Mouse (Mus musculus) heart, embryonic 13.5 days (tissue): ENCODE results near the gene Gpa33. TPM values are rescaled to one million over a fixed set of nuclear protein-coding genes. Genes with fewer than 3 reads are reported as not detected.

ENCODE experiments used
- ATAC-seq: fragments of 200-750 bp; cut with Nextera tagmentation; 2 replicates; pipeline ENCODE4 v1.8.0; 2017; ENCODE audit warnings: moderate TSS enrichment; ENCODE audit not compliant: insufficient number of reproducible peaks, low FRiP score, low TSS enrichment; ENCODE audit errors: extremely low read depth
- H3K27ac ChIP-seq: fragments of 300-500 bp; sonication (generic); replicated peaks from 2 replicates; pipeline ENCODE4 v1.5.1; 2015; ENCODE audit warnings: moderate library complexity, mild to moderate bottlenecking, inconsistent platforms
- H3K27me3 ChIP-seq: fragments of 300-500 bp; sonication (generic); replicated peaks from 2 replicates; pipeline ENCODE4 v1.6.1; 2015; ENCODE audit warnings: mild to moderate bottlenecking, inconsistent platforms
- H3K36me3 ChIP-seq: fragments of 300-500 bp; sonication (generic); 2 replicates; pipeline ENCODE4 v1.6.1; 2015; ENCODE audit warnings: mild to moderate bottlenecking, inconsistent platforms
- H3K4me1 ChIP-seq: fragments of 300-500 bp; sonication (generic); 2 replicates; pipeline ENCODE4 v1.6.1; 2015; ENCODE audit warnings: inconsistent platforms
- H3K4me2 ChIP-seq: fragments of 300-500 bp; sonication (generic); 2 replicates; pipeline ENCODE4 v1.6.1; 2015; ENCODE audit warnings: inconsistent platforms, mild to moderate bottlenecking, moderate library complexity
- H3K4me3 ChIP-seq: fragments of 300-500 bp; sonication (generic); 2 replicates; pipeline ENCODE4 v1.5.1; 2015; ENCODE audit warnings: moderate library complexity, mild to moderate bottlenecking, inconsistent platforms
- H3K9ac ChIP-seq: fragments of 300-500 bp; sonication (generic); 2 replicates; pipeline ENCODE4 v1.6.1; 2015; ENCODE audit warnings: inconsistent platforms, mild to moderate bottlenecking, moderate library complexity
- H3K9me3 ChIP-seq: fragments of 300-500 bp; sonication (generic); 2 replicates; pipeline ENCODE4 v1.6.1; 2016; ENCODE audit warnings: inconsistent platforms
- WGBS: fragments of 180-500 bp; shearing (Covaris S2); methylation state at CpG from one replicate; pipeline ENCODE4 v1.1.7; 2015; ENCODE audit warnings: mixed read lengths; 5-methylcytosine and 5-hydroxymethylcytosine counted together
- polyA plus RNA-seq: library from polyadenylated mRNA; unstranded; fragments of >200 nt; fragmentation: Nextera tagmentation; extraction: Ambion mirVana; gene quantifications from 2 replicates; pipeline ENCODE4 v1.2.1, GENCODE M21; 2015

Gpa33 gene
- polyA plus RNA-seq, 1 experiment from 2014 or later: not detected

DNA sequence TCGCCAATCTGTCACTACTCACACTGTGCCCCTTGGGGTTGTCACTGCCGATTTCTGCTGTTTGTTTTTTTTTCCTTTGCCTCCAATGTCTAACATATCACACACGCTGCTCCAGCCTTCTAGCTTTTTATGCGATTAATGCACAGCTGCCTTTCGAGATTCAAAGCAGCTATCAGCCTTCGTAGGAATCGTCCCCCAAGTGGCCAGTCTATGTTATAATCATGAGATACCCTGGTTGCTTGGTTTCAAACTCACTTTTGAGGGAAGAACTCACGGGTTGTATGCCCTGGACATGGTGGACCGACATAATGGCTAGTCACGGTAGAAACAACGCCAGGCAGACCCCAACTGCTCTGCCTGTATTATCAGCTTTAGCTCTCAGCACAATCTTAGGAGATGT lies 21.3 kb downstream of the Gpa33 start:
- Histone ChIP-seq H3K36me3 (no peaks in the 10 kb centered on the region), H3K4me3 (no peak overlapping the region), H3K27me3 (peaks cover 20% of the 10 kb centered on the region), H3K9ac (no peak overlapping the region), H3K27ac (no peak overlapping the region), H3K9me3 (no peaks in the 10 kb centered on the region), H3K4me2 (no peak overlapping the region), H3K4me1 (peaks cover 6% of the 10 kb centered on the region)
- no peak for ATAC-seq
- WGBS: 56% methylated on average over 11 of the region's 11 CpGs

DNA sequence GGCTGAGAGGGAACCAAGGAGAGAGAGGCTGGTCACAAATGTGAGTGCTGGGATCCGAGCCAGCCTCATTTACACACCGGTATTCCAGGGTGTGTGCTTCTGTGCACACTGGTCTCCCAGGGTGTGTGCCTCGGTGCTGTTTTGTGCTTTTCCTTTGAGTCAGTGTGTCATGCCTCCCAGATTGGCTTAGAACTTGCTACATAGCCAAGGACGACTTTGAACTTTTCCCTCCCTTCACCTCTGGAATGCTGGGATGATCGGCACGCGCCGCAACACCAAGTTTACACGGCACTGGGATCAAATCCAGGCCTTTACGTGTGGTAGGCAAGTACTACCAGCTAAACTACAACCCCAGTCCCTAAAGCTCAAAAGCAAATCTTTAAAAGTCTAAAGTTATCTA lies 22.0 kb downstream of the Gpa33 start:
- 78% methylated on average over 10 of the region's 10 CpGs for WGBS

GRCm38 (mm10) chr1:166153351-166154120 lies 23.5 kb downstream of the Gpa33 start:
- WGBS: 12% methylated on average over 18 of the region's 18 CpGs
- Histone ChIP-seq H3K9ac (no peak overlapping the region), H3K4me3 (no peak overlapping the region), H3K4me2 (peak overlapping the region; percentile 66), H3K27me3 (peaks cover 40% of the 10 kb centered on the region), H3K36me3 (no peaks in the 10 kb centered on the region), H3K27ac (no peak overlapping the region), H3K4me1 (peaks cover 3% of the 10 kb centered on the region), H3K9me3 (no peaks in the 10 kb centered on the region)
- ATAC-seq: no peak

More for the DNA sequence above, 22.0 kb downstream of the Gpa33 start:
- no peak for ATAC-seq
- Histone ChIP-seq H3K27ac (no peak overlapping the region), H3K36me3 (no peaks in the 10 kb centered on the region), H3K27me3 (peaks cover 27% of the 10 kb centered on the region), H3K4me2 (no peak overlapping the region), H3K4me3 (no peak overlapping the region), H3K9me3 (no peaks in the 10 kb centered on the region), H3K4me1 (peaks cover 6% of the 10 kb centered on the region), H3K9ac (no peak overlapping the region)

DNA sequence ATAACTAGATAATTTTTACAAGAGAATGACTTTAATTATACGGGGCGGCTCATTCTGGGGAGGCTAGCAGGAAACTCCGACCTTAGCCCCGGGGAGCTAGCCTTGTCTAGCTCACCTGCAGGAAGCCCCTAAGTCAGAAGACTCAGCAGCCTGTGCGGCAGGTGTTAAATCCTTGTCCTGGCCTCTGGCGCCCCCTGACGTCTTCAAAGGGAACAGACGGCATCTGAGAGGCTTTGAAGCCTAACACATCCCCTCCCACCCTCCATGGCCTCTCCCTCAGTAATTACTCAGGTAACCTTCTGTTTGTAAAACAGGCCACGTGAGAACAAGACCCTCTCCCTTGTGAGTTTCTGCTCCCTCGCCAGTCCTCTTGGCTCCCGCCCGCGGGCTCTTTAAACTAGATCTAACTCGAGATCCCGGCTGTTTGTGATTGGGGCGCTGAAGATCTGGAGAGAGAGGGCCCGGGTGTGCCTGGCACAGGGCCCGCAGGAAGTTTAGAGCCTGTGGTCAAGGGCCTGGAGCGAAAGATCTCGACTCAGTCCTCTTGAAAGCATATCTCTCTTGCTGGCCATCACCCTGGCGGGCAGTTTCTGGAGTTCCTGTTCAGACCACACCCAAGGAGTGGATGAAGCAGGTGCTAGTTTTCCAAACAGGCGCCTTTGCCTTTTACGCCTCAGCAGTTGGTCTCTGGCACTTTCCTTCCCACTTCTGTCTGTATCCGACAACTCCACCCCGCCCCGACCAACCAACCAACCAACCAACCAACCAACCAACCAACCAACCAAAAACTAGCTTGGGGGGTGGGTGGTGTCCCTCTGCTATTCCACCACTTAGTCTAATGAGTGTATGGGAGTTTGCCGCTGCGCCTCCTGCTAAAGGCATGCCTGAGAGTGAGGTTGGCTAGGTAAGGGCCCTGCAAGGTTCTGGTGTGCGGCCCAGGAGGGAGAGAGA lies 24.4 kb downstream of the Gpa33 start:
- H3K4me3 ChIP-seq: peak overlapping the region; percentile 38
- peak overlapping the region; percentile 33; the same call in 1 of the 2 replicates for H3K9ac ChIP-seq
- H3K36me3 ChIP-seq: no peaks in the 10 kb centered on the region
- H3K27me3 ChIP-seq: peaks cover 49% of the 10 kb centered on the region
- H3K4me2 ChIP-seq: peak overlapping the region; percentile 66
- ATAC-seq: no peak
- H3K27ac ChIP-seq: no peak overlapping the region
- no peaks in the 10 kb centered on the region for H3K9me3 ChIP-seq
- 6% methylated on average over 29 of the region's 29 CpGs for WGBS
- peaks cover 3% of the 10 kb centered on the region for H3K4me1 ChIP-seq

- H3K9me3 ChIP-seq: no peaks in the 10 kb centered on the region
- H3K9ac ChIP-seq: no peak overlapping the region
- no peak overlapping the region for H3K4me2 ChIP-seq
- H3K36me3 ChIP-seq: no peaks in the 10 kb centered on the region
- H3K27ac ChIP-seq: no peak overlapping the region
- H3K27me3 ChIP-seq: peaks cover 56% of the 10 kb centered on the region
- H3K4me3 ChIP-seq: no peak overlapping the region
- no peak for ATAC-seq
- H3K4me1 ChIP-seq: peaks cover 3% of the 10 kb centered on the region
- 19% methylated on average over 10 of the region's 10 CpGs for WGBS
Measured at GRCm38 (mm10) chr1:166155113-166155494, 25.1 kb downstream of the Gpa33 start.

GRCm38 (mm10) chr1:166157712-166158111 lies 27.7 kb downstream of the Gpa33 start:
- Histone ChIP-seq H3K4me2 (no peak overlapping the region), H3K4me3 (no peak overlapping the region), H3K27ac (no peak overlapping the region), H3K36me3 (no peaks in the 10 kb centered on the region), H3K27me3 (peaks cover 61% of the 10 kb centered on the region), H3K9ac (no peak overlapping the region), H3K9me3 (no peaks in the 10 kb centered on the region), H3K4me1 (peaks cover 3% of the 10 kb centered on the region)
- WGBS: 73% methylated on average over 12 of the region's 12 CpGs
- no peak for ATAC-seq

DNA sequence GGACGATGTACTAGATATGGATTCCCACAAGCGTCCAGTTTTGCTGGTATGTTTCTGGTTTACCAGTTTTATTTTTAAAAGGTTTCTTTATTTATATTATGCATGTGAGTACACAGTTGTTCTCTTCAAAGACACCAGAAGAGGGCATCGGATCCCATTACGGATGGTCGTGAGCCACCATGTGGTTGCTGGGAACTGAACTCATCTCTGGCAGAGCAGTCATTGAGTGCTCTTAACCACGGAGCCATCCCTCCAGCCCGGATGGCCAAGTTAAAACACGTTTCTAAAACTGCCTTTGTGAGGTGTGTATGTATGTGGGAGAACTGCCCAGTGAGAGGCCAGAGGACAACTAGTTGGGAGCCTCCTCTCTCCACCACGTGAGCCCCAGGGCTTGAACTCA lies 28.6 kb downstream of the Gpa33 start:
- H3K4me2 ChIP-seq: no peak overlapping the region
- H3K27me3 ChIP-seq: peaks cover 64% of the 10 kb centered on the region
- H3K9me3 ChIP-seq: no peaks in the 10 kb centered on the region
- WGBS: 52% methylated on average over 9 of the region's 9 CpGs
- H3K27ac ChIP-seq: no peak overlapping the region
- no peaks in the 10 kb centered on the region for H3K36me3 ChIP-seq
- H3K4me3 ChIP-seq: no peak overlapping the region
- no peak overlapping the region for H3K9ac ChIP-seq
- ATAC-seq: no peak
- peaks cover 3% of the 10 kb centered on the region for H3K4me1 ChIP-seq

GRCm38 (mm10) chr1:166160111-166160510 lies 30.1 kb downstream of the Gpa33 start:
- no peak for ATAC-seq
- H3K4me3 ChIP-seq: no peak overlapping the region
- H3K4me1 ChIP-seq: no peaks in the 10 kb centered on the region
- H3K4me2 ChIP-seq: peak overlapping the region; percentile 57
- no peaks in the 10 kb centered on the region for H3K36me3 ChIP-seq
- H3K27me3 ChIP-seq: peaks cover 59% of the 10 kb centered on the region
- 50% methylated on average over 5 of the region's 5 CpGs for WGBS
- H3K27ac ChIP-seq: no peak overlapping the region
- no peak overlapping the region for H3K9ac ChIP-seq
- H3K9me3 ChIP-seq: no peaks in the 10 kb centered on the region

DNA sequence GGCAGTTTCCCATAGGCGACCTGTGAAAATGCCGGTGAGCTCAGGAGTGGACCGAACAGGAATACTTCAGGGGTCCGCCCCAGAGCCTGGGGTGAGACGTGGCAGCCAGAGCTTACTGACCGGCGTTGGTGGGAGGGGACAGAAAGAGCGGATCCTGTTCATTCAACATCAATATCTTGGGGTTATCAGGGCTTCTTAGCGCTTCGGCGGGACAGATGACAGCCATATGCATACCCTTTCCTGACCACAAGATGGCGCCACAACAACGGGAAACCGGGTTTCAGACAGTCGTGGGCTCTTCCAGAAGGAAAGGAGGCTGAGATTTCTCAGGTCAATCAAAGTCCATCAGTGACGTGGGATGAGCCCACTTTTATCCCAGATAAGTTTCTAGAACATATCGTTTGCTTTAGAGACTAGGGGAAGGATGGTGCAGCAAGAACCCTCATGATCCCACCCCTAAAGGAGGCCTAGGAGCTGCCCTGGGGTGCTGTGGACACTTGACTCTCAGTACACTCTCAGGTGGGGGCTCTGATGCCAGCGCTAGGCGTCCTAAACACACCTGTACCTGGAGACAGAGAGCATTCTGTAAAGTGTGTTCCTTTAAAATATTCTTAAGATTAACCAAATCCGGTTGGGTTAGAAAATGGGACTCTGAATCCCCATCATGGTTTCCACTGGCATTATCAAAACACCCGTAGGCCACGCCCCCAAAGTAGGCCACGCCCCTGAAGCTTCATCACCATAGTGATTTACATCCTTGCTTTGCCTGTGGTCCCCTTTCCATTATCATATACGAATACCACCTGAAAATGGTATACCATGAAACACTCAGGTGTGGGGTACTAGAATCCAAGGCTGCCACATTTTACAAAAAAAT lies 30.8 kb downstream of the Gpa33 start:
- 15% methylated on average over 24 of the region's 24 CpGs for WGBS
- H3K27ac ChIP-seq: no peak overlapping the region
- no peak overlapping the region for H3K9ac ChIP-seq
- H3K4me3 ChIP-seq: peak overlapping the region; percentile 19; the same call in 1 of the 2 replicates
- no peaks in the 10 kb centered on the region for H3K9me3 ChIP-seq
- H3K27me3 ChIP-seq: peaks cover 52% of the 10 kb centered on the region
- ATAC-seq: no peak
- no peaks in the 10 kb centered on the region for H3K36me3 ChIP-seq
- no peaks in the 10 kb centered on the region for H3K4me1 ChIP-seq
- peak overlapping the region; percentile 57 for H3K4me2 ChIP-seq

DNA sequence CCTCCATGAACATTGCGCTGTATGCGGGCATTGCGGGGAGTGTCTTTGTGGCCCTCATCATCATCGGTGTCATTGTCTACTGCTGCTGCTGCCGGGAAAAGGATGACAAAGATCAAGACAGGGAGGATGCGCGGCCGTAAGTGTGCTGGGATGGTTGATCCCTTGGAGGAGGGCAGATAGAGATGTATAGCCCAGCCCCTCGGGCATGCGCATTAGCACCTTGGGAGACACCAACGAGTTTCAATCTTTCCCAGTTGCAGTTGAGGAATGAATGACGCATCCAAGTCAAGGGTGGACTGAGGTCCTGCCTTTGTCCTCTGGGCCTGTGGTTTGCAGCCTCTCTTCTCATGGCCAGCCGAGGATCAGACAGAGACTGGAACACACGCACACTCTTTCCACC lies 34.5 kb downstream of the Gpa33 start:
- H3K9ac ChIP-seq: no peak overlapping the region
- no peak for ATAC-seq
- H3K27ac ChIP-seq: no peak overlapping the region
- H3K4me2 ChIP-seq: no peak overlapping the region
- no peaks in the 10 kb centered on the region for H3K9me3 ChIP-seq
- H3K36me3 ChIP-seq: no peaks in the 10 kb centered on the region
- no peaks in the 10 kb centered on the region for H3K4me1 ChIP-seq
- no peak overlapping the region for H3K4me3 ChIP-seq
- WGBS: 86% methylated on average over 14 of the region's 14 CpGs
- peaks cover 19% of the 10 kb centered on the region for H3K27me3 ChIP-seq

DNA sequence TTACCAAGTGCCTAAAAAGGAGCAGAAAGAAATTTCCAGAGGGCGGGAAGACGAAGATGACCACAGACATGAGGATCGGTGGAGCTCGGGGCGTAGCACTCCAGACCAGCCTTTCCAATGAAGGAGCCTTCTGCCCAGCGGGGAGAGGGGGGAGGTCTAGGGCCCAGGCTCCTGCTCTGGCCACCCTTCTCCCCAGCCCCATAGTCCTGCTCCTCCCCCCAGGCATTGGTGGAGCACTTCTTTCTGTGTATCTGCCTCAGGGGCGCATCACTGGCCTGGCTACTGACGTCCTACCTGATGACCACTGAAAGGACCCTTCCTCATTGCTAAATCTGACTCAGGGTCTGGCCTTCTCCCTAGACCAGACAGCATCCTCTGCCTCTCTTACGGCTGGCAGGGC lies 35.1 kb downstream of the Gpa33 start:
- no peak for ATAC-seq
- Histone ChIP-seq H3K27ac (no peak overlapping the region), H3K4me2 (no peak overlapping the region), H3K9ac (no peak overlapping the region), H3K4me1 (no peaks in the 10 kb centered on the region), H3K27me3 (peaks cover 14% of the 10 kb centered on the region), H3K9me3 (no peaks in the 10 kb centered on the region), H3K36me3 (no peaks in the 10 kb centered on the region), H3K4me3 (no peak overlapping the region)
- WGBS: 88% methylated on average over 9 of the region's 9 CpGs
